11 mouse cellular contexts compared by ENCODE assay signal in genomic region chr8:122938591-122938990, GRCm38 (mm10).
DNase-seq lines count a peak whose midpoint lies in the region; ATAC-seq and TF ChIP-seq lines count a peak whose summit lies in the region.
"Had no signal": no experiment of that assay in that cellular context is flagged by ENCODE, and none has a peak within 500 bp of the region (broad histone marks: within the 10 kb centered on the region; RNA-seq: fewer than 3 reads in every experiment).

No protein-coding gene starts in this region.

- TF ChIP-seq POLR2A in heart, adult 2 months (IDR thresholded peaks at IDR 0.05; ENCODE audit: insufficient read depth, low read depth, low read length) = no peak

- H3K27ac ChIP-seq in heart, adult 2 months = peak overlapping the region; percentile 30
- peak overlapping the region; percentile 40; the same call in 1 of the 2 replicates for H3K27ac ChIP-seq in heart, postnatal 0 days (ENCODE audit: low read depth)
- H3K27ac ChIP-seq in neural tube, embryonic 15.5 days (replicated peaks) = peak overlapping the region; percentile 45; the same call in 1 of the 2 replicates
- no peak overlapping the region for H3K27ac ChIP-seq in midbrain, embryonic 14.5 days (replicated peaks; ENCODE audit: low read depth, low read length)

- peaks cover 17% of the 10 kb centered on the region for H3K79me2 ChIP-seq in heart, adult 2 months (replicated peaks; ENCODE audit: control insufficient read depth, insufficient read depth, low read length)

- peaks cover 25% of the 10 kb centered on the region for H3K36me3 ChIP-seq in heart, adult 2 months (ENCODE audit: control insufficient read depth, insufficient read depth, low read length)
- no peaks in the 10 kb centered on the region for H3K36me3 ChIP-seq in heart, postnatal 0 days (replicated peaks; ENCODE audit: control insufficient read depth, insufficient read depth, low read length)
- H3K36me3 ChIP-seq in neural tube, embryonic 15.5 days = no peaks in the 10 kb centered on the region
- no peaks in the 10 kb centered on the region for H3K36me3 ChIP-seq in midbrain, embryonic 14.5 days (ENCODE audit: control insufficient read depth, insufficient read depth, low read length)

- no peaks in the 10 kb centered on the region for H3K27me3 ChIP-seq in heart, adult 2 months (ENCODE audit: control insufficient read depth, insufficient read depth, low read length)
- no peaks in the 10 kb centered on the region for H3K27me3 ChIP-seq in heart, postnatal 0 days (ENCODE audit: control insufficient read depth, insufficient read depth, low read length)
- no peaks in the 10 kb centered on the region for H3K27me3 ChIP-seq in neural tube, embryonic 15.5 days (replicated peaks)
- no peaks in the 10 kb centered on the region for H3K27me3 ChIP-seq in midbrain, embryonic 14.5 days (ENCODE audit: control insufficient read depth, insufficient read depth, low read length)

- ATAC-seq in heart, postnatal 0 days (ENCODE audit: insufficient read depth, low read depth) = no peak
- no peak for ATAC-seq in neural tube, embryonic 15.5 days (ENCODE audit: low FRiP score)
- no peak for ATAC-seq in midbrain, embryonic 14.5 days (ENCODE audit: low FRiP score, low TSS enrichment)

- no peak overlapping the region for H3K4me2 ChIP-seq in heart, postnatal 0 days (ENCODE audit: low read depth, low read length)
- H3K4me2 ChIP-seq in neural tube, embryonic 15.5 days = no peak overlapping the region
- no peak overlapping the region for H3K4me2 ChIP-seq in midbrain, embryonic 14.5 days (ENCODE audit: low read length)
- H3K4me2 ChIP-seq: hindbrain, embryonic 14.5 days had no signal

- no peaks in the 10 kb centered on the region for H3K9me3 ChIP-seq in heart, postnatal 0 days (replicated peaks; ENCODE audit: control insufficient read depth, low read length)
- H3K9me3 ChIP-seq in neural tube, embryonic 15.5 days (replicated peaks) = no peaks in the 10 kb centered on the region
- H3K9me3 ChIP-seq in midbrain, embryonic 14.5 days (ENCODE audit: control insufficient read depth, low read length) = no peaks in the 10 kb centered on the region
- H3K9me3 ChIP-seq: G1E had no signal

- DNase-seq in heart, adult 2 months = peak in 1 of 2 experiments; percentile 53
- DNase-seq in heart, postnatal 36 days = no peak
- DNase-seq in CD4-positive helper T cell, adult 2 months (ENCODE audit: low read depth, low spot score) = peak; percentile 74
- DNase-seq in heart, postnatal 0 days (ENCODE audit: low spot score) = no peak
- DNase-seq in layer of hippocampus, postnatal 36 days = no peak
- DNase-seq in retina, postnatal 1 day = no peak
- no peak for DNase-seq in midbrain, embryonic 14.5 days

- no peak overlapping the region for H3K4me3 ChIP-seq in heart, adult 2 months
- no peak overlapping the region for H3K4me3 ChIP-seq in heart, postnatal 0 days (ENCODE audit: low read depth, low read length)
- no peak overlapping the region for H3K4me3 ChIP-seq in neural tube, embryonic 15.5 days (replicated peaks)
- H3K4me3 ChIP-seq in midbrain, embryonic 14.5 days (replicated peaks; ENCODE audit: low read depth, low read length) = no peak overlapping the region
- H3K4me3 ChIP-seq: erythroblast, embryonic 14.5 days had no signal

- no peak for TF ChIP-seq CTCF in heart, adult 2 months (IDR thresholded peaks at IDR 0.05)
- TF ChIP-seq CTCF in heart, postnatal 0 days (IDR thresholded peaks at IDR 0.05; ENCODE audit: low read depth) = no peak

- intact Hi-C loops in heart, adult 2 months (cut with DNase I) = no loop called here
- intact Hi-C loops in heart, postnatal 36 days (cut with DNase I) = no loop called here

- WGBS in heart, adult 2 months = 25% methylated on average over 4 of the region's 4 CpGs
- whole genome bisulfite sequencing in heart, postnatal 0 days = 18% methylated on average over 4 of the region's 4 CpGs
- WGBS in neural tube, embryonic 15.5 days = 39% methylated on average over 4 of the region's 4 CpGs
- WGBS in midbrain, embryonic 14.5 days = 37% methylated on average over 4 of the region's 4 CpGs

- TF ChIP-seq EP300 in heart, adult 2 months (IDR thresholded peaks at IDR 0.05; ENCODE audit: insufficient read depth, low read depth, low read length) = no peak
- TF ChIP-seq EP300 in heart, postnatal 0 days (IDR thresholded peaks at IDR 0.05; ENCODE audit: low read depth) = no peak

- peaks cover 20% of the 10 kb centered on the region for H3K4me1 ChIP-seq in heart, adult 2 months (ENCODE audit: control insufficient read depth, insufficient read depth, low read length)
- H3K4me1 ChIP-seq in heart, postnatal 0 days (ENCODE audit: control insufficient read depth, insufficient read depth) = peaks cover 36% of the 10 kb centered on the region
- H3K4me1 ChIP-seq in neural tube, embryonic 15.5 days = peaks cover 47% of the 10 kb centered on the region
- peaks cover 8% of the 10 kb centered on the region; the same call in 1 of the 2 replicates for H3K4me1 ChIP-seq in midbrain, embryonic 14.5 days (ENCODE audit: control insufficient read depth, insufficient read depth, low read length)

- no peak overlapping the region for H3K9ac ChIP-seq in heart, adult 2 months (ENCODE audit: low read depth, low read length)
- no peak overlapping the region for H3K9ac ChIP-seq in heart, postnatal 0 days (replicated peaks; ENCODE audit: low read depth, low read length)
- H3K9ac ChIP-seq in neural tube, embryonic 15.5 days (replicated peaks) = no peak overlapping the region
- no peak overlapping the region for H3K9ac ChIP-seq in midbrain, embryonic 14.5 days (replicated peaks; ENCODE audit: low read length)
- H3K9ac ChIP-seq: hindbrain, embryonic 14.5 days had no signal
